31 mouse cellular contexts compared by ENCODE assay signal in the genomic region with DNA sequence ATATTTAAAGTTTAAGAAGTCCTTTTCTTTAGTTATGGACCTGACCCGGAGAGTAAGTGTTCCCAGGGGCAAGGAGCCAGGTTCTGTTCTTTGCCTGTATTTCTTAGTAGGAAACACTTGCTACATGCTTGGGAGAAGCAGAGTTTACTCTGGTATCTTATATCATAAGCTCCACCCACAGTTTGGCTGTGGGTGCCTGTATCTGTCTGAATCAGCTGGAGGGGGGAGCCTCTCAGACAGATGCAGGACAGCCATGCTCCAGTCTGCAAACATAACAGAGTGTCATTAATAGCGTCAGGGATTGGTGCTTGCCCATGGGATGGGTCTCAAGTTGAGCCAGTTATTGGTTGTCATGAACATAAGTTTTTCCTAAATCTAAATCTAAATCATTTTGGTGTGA. TPM values are rescaled to one million over a fixed set of nuclear protein-coding genes. Genes with fewer than 3 reads are reported as not detected.
DNase-seq lines count a peak whose midpoint lies in the region; ATAC-seq and TF ChIP-seq lines count a peak whose summit lies in the region.
"Had no signal": no experiment of that assay in that cellular context is flagged by ENCODE, and none has a peak within 500 bp of the region (broad histone marks: within the 10 kb centered on the region; RNA-seq: fewer than 3 reads in every experiment).

No protein-coding gene starts in this region.

- intact Hi-C loops in gastrocnemius, adult 2 months (cut with DNase I), result no loop called here
- intact Hi-C loops in left cerebral cortex, postnatal 4 days (cut with DNase I), result no loop called here

- no peaks in the 10 kb centered on the region for H3K27me3 ChIP-seq in liver, embryonic 15.5 days
- H3K27me3 ChIP-seq: forebrain, embryonic 13.5 days; heart, embryonic 15.5 days; hindbrain, embryonic 12.5 days; intestine, embryonic 15.5 days; limb, embryonic 15.5 days; lung, embryonic 15.5 days; megakaryocyte, embryonic 14.5 days; midbrain, embryonic 13.5 days; neural tube, embryonic 13.5 days; stomach, embryonic 15.5 days had no signal

- no peak overlapping the region for H3K4me2 ChIP-seq in liver, embryonic 15.5 days
- H3K4me2 ChIP-seq: forebrain, embryonic 13.5 days; heart, embryonic 15.5 days; hindbrain, embryonic 12.5 days; intestine, embryonic 15.5 days; limb, embryonic 15.5 days; lung, embryonic 15.5 days; midbrain, embryonic 13.5 days; neural tube, embryonic 13.5 days; stomach, embryonic 15.5 days had no signal

- no peaks in the 10 kb centered on the region for H3K36me3 ChIP-seq in liver, embryonic 15.5 days (replicated peaks)
- H3K36me3 ChIP-seq: G1E; heart, embryonic 10.5 days; heart, embryonic 15.5 days; hindbrain, embryonic 12.5 days; intestine, embryonic 15.5 days; limb, embryonic 15.5 days; lung, embryonic 15.5 days; midbrain, embryonic 13.5 days; neural tube, embryonic 13.5 days; stomach, embryonic 15.5 days had no signal

- peaks cover 9% of the 10 kb centered on the region for H3K4me1 ChIP-seq in liver, embryonic 15.5 days (replicated peaks)
- H3K4me1 ChIP-seq: forebrain, embryonic 13.5 days; heart, embryonic 10.5 days; heart, embryonic 15.5 days; hindbrain, embryonic 12.5 days; limb, embryonic 15.5 days; lung, embryonic 15.5 days; megakaryocyte, embryonic 14.5 days; midbrain, embryonic 13.5 days; neural tube, embryonic 13.5 days had no signal

- no peak overlapping the region for H3K9ac ChIP-seq in liver, embryonic 15.5 days
- H3K9ac ChIP-seq: forebrain, embryonic 13.5 days; heart, embryonic 15.5 days; hindbrain, embryonic 12.5 days; intestine, embryonic 15.5 days; limb, embryonic 15.5 days; lung, embryonic 15.5 days; midbrain, embryonic 13.5 days; neural tube, embryonic 13.5 days; stomach, embryonic 15.5 days had no signal

- H3K27ac ChIP-seq in gastrocnemius, adult 2 months, result no peak overlapping the region
- H3K27ac ChIP-seq in liver, embryonic 15.5 days (replicated peaks), result no peak overlapping the region
- H3K27ac ChIP-seq: forebrain, embryonic 13.5 days; heart, embryonic 10.5 days; heart, embryonic 15.5 days; hindbrain, embryonic 12.5 days; hindbrain, postnatal 0 days; intestine, embryonic 15.5 days; layer of hippocampus, adult 2 months; limb, embryonic 10.5 days; limb, embryonic 15.5 days; lung, embryonic 15.5 days; midbrain, embryonic 13.5 days; neural tube, embryonic 13.5 days; stomach, embryonic 15.5 days had no signal

- ATAC-seq in liver, embryonic 15.5 days (ENCODE audit: insufficient read depth), result peak; percentile 52
- ATAC-seq: forebrain, embryonic 13.5 days; hindbrain, postnatal 0 days; intestine, embryonic 15.5 days; midbrain, embryonic 13.5 days; Patski had no signal

- no peak overlapping the region for H3K4me3 ChIP-seq in gastrocnemius, adult 2 months
- no peak overlapping the region for H3K4me3 ChIP-seq in liver, embryonic 15.5 days (replicated peaks)
- H3K4me3 ChIP-seq: forebrain, embryonic 13.5 days; heart, embryonic 10.5 days; heart, embryonic 15.5 days; hindbrain, embryonic 12.5 days; intestine, embryonic 15.5 days; layer of hippocampus, adult 2 months; limb, embryonic 10.5 days; limb, embryonic 15.5 days; lung, embryonic 15.5 days; megakaryocyte, embryonic 14.5 days; midbrain, embryonic 13.5 days; neural tube, embryonic 13.5 days; stomach, embryonic 15.5 days had no signal

- WGBS in liver, embryonic 15.5 days (ENCODE audit: insufficient replicate concordance), result 40% methylated on average over 2 of the region's 2 CpGs

- TF ChIP-seq CTCF in gastrocnemius, adult 2 months (IDR thresholded peaks at IDR 0.05), result no peak

- peak; percentile 30 for DNase-seq in gastrocnemius, adult 2 months
- no peak for DNase-seq in gastrocnemius, postnatal 10 days
- peak; percentile 28 for DNase-seq in liver
- no peak for DNase-seq in lung, postnatal 10 days
- DNase-seq in retina, embryonic 14.5 days (ENCODE audit: low spot score), result no peak
- DNase-seq in heart, adult 11 months, result no peak
- no peak for DNase-seq in left cerebral cortex, postnatal 4 days
- DNase-seq: adrenal gland, postnatal 10 days; cerebellum, adult 2 months; cerebellum, postnatal 14 days; embryo, embryonic 11 days; kidney, adult 2 months; kidney, postnatal 36 days; lung, postnatal 36 days had no signal

- H3K9me3 ChIP-seq in liver, embryonic 15.5 days (replicated peaks), result no peaks in the 10 kb centered on the region
- H3K9me3 ChIP-seq: forebrain, embryonic 13.5 days; heart, embryonic 10.5 days; heart, embryonic 15.5 days; hindbrain, embryonic 12.5 days; intestine, embryonic 15.5 days; limb, embryonic 10.5 days; limb, embryonic 15.5 days; lung, embryonic 15.5 days; megakaryocyte, embryonic 14.5 days; midbrain, embryonic 13.5 days; neural tube, embryonic 13.5 days; stomach, embryonic 15.5 days had no signal

RNA-seq across cellular contexts. Expression of gene Plcl2, which starts 42.9 kb away (rescaled TPM):
- 10 to 100 TPM; 31.0 to 37.2 TPM for total RNA-seq in gastrocnemius, adult 2 months (2021)
- 10 to 100 TPM; 37.7 to 38.2 TPM for total RNA-seq in gastrocnemius, postnatal 10 days (2021)
- polyA plus RNA-seq in liver, embryonic 15.5 days (2015; fragmentation: Nextera tagmentation; extraction: Ambion mirVana), result 1.6 TPM in 2 replicates
- 10 to 100 TPM; 51.2 to 52.0 TPM for total RNA-seq in left cerebral cortex, postnatal 4 days (2021)
- polyA plus RNA-seq: G1E, Patski had no signal

Comparison
In these comparisons a context has a peak if more than half of its experiments do, and no peak if none do; other contexts are left out.
1. DNase-seq: peak in gastrocnemius, adult 2 months (single experiment) and liver (single experiment); none in gastrocnemius, postnatal 10 days (single experiment), lung, postnatal 10 days (single experiment), retina, embryonic 14.5 days (single experiment), heart, adult 11 months (single experiment) and left cerebral cortex, postnatal 4 days (single experiment).